Mouse (Mus musculus): ENCODE results near the gene Smg7. TPM values are rescaled to one million over a fixed set of nuclear protein-coding genes. Genes with fewer than 3 reads are reported as not detected.

Smg7 gene
- total and polyA plus RNA-seq, 3 experiments = 32.1 to 53.9 (median 52.4) TPM

DNA sequence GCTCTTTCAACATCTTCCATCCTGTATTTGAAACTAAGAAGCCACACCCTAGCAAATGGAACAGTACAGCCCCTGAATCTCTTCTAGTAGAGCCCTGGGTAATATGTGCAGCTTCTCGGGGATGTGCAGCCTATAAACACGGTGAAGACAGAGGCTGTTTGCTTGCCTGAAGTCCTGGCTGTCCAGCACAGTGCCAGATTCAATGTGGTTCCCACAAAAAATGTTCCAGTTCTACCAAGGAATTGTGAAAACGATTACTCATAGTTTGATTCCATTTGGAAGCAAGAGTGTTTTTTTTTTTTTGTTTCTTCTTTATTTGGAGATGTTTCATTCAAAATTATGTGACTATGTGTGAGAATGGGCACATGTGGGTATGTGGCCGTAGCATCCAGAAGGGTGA lies 80.7 kb downstream of the Smg7 start:
- no peak for DNase-seq (ENCODE audit: low read depth, low spot score)
- TF ChIP-seq SMC3 (IDR thresholded peaks at IDR 0.05; ENCODE audit: low read depth, low read length) = no peak
- no peak for TF ChIP-seq ZC3H11A (IDR thresholded peaks at IDR 0.05; ENCODE audit: low read depth, low read length)
- TF ChIP-seq ZMIZ1 (IDR thresholded peaks at IDR 0.05; ENCODE audit: low read depth, low read length) = no peak
- no peak for TF ChIP-seq SIN3A (IDR thresholded peaks at IDR 0.05; ENCODE audit: low read length)
- no peak for TF ChIP-seq EP300 (IDR thresholded peaks at IDR 0.05; ENCODE audit: low read depth in 1 of 2, low read length in 2 of 2)
- TF ChIP-seq CHD1 (IDR thresholded peaks at IDR 0.05; ENCODE audit: low read depth, low read length) = no peak
- no peak for TF ChIP-seq MAZ (IDR thresholded peaks at IDR 0.05; ENCODE audit: low read depth, low read length)
- TF ChIP-seq POLR2AphosphoS2 (IDR thresholded peaks at IDR 0.05; ENCODE audit: low read length) = no peak
- TF ChIP-seq MAX (IDR thresholded peaks at IDR 0.05; ENCODE audit: low read length) = no peak
- TF ChIP-seq USF2 (IDR thresholded peaks at IDR 0.05; ENCODE audit: borderline replicate concordance in 1 of 2, insufficient read depth in 1 of 2, low read depth in 1 of 2, low read length in 2 of 2) = no peak
- TF ChIP-seq RAD21 (IDR thresholded peaks at IDR 0.05; ENCODE audit: low read depth, low read length) = no peak
- no peaks in the 10 kb centered on the region for H3K4me1 ChIP-seq (ENCODE audit: control insufficient read depth in 1 of 2, insufficient read depth in 2 of 2, low read length in 2 of 2)
- no peaks in the 10 kb centered on the region for H3K27me3 ChIP-seq (ENCODE audit: control insufficient read depth in 1 of 2, insufficient read depth in 2 of 2, low read length in 2 of 2)
- H3K9me3 ChIP-seq (replicated peaks; ENCODE audit: insufficient read depth, low read length) = no peaks in the 10 kb centered on the region
- H3K36me3 ChIP-seq (ENCODE audit: control insufficient read depth in 1 of 2, insufficient read depth in 2 of 2, low read length in 2 of 2) = peaks cover 0 to 5% of the 10 kb centered on the region in 2 experiments; a peak in 2 of 4 replicates
- no peak overlapping the region for H3K4me3 ChIP-seq (ENCODE audit: control insufficient read depth in 1 of 2, insufficient read depth in 1 of 2, low read depth in 2 of 2, low read length in 2 of 2)
- no peak overlapping the region for H3K27ac ChIP-seq (ENCODE audit: control insufficient read depth, low read depth, low read length)
- H3K79me2 ChIP-seq (ENCODE audit: control insufficient read depth, insufficient read depth, low read length, poor library complexity) = no peaks in the 10 kb centered on the region
- no peak overlapping the region for H3K9ac ChIP-seq (ENCODE audit: control insufficient read depth, low read depth, low read length, poor library complexity, severe bottlenecking)

DNA sequence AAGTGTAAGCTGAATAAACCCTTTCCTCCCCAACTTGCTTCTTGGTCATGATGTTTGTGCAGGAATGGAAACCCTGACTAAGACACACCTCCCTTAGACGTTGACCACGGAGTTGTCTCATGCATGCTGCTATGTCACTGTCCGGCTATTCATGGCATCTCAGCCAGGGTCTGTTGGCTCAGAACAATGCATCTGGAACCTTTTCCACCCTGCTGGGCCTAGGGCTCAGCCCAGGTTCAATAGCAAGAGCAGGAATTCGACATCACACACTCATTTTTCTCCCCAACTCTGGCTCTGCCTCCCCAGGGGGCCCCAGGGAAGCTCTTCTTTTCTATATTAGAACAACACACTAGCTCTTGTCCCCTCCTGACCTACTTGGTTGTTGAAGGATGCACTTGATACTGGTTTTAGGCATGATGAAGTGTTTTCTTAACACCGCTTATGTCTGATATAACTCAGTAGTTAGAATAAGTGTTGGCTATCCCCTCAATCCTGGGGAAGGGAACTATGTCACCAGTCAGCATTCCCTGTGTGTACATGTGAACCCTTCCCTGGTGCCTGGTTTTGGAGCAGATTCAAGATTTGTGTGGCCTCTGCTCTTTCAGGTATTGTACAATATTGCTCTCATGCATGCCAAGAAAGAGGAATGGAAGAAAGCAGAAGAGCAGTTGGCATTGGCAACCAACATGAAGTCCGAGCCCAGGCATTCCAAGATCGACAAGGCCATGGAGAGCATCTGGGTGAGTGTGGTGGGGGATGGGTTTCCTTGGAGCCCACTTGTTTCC lies 81.3 kb downstream of the Smg7 start:
- no peak overlapping the region for H3K4me3 ChIP-seq (ENCODE audit: control insufficient read depth in 1 of 2, insufficient read depth in 1 of 2, low read depth in 2 of 2, low read length in 2 of 2)
- H3K79me2 ChIP-seq (ENCODE audit: control insufficient read depth, insufficient read depth, low read length, poor library complexity) = no peaks in the 10 kb centered on the region
- no peaks in the 10 kb centered on the region for H3K9me3 ChIP-seq (replicated peaks; ENCODE audit: insufficient read depth, low read length)
- H3K9ac ChIP-seq (ENCODE audit: control insufficient read depth, low read depth, low read length, poor library complexity, severe bottlenecking) = no peak overlapping the region
- no peak for TF ChIP-seq CHD1 (IDR thresholded peaks at IDR 0.05; ENCODE audit: low read depth, low read length)
- no peak for TF ChIP-seq UBTF (IDR thresholded peaks at IDR 0.05; ENCODE audit: borderline replicate concordance, insufficient read depth, low read depth, low read length)
- TF ChIP-seq BHLHE40 (IDR thresholded peaks at IDR 0.05; ENCODE audit: borderline replicate concordance, low read depth, low read length) = no peak
- no peak for TF ChIP-seq GABPA (IDR thresholded peaks at IDR 0.05; ENCODE audit: low read depth, low read length)
- TF ChIP-seq TAL1 (IDR thresholded peaks at IDR 0.05; ENCODE audit: low read length) = no peak
- TF ChIP-seq POLR2A (IDR thresholded peaks at IDR 0.05; ENCODE audit: control insufficient read depth in 1 of 2, insufficient read depth in 1 of 2, low read depth in 1 of 2, low read length in 2 of 2, poor library complexity in 1 of 2) = no peak
- TF ChIP-seq MXI1 (IDR thresholded peaks at IDR 0.05; ENCODE audit: low read depth, low read length) = no peak
- TF ChIP-seq ZKSCAN1 (IDR thresholded peaks at IDR 0.05; ENCODE audit: low read depth, low read length) = no peak
- no peak for TF ChIP-seq JUND (IDR thresholded peaks at IDR 0.05; ENCODE audit: low read depth, low read length)
- TF ChIP-seq MEF2A (IDR thresholded peaks at IDR 0.05; ENCODE audit: extremely low read depth, insufficient replicate concordance, low read depth, low read length, poor library complexity, severe bottlenecking) = no peak
- no peak for TF ChIP-seq MYB (IDR thresholded peaks at IDR 0.05; ENCODE audit: low read depth, low read length)
- no peaks in the 10 kb centered on the region for H3K27me3 ChIP-seq (ENCODE audit: control insufficient read depth in 1 of 2, insufficient read depth in 2 of 2, low read length in 2 of 2)
- H3K27ac ChIP-seq (ENCODE audit: control insufficient read depth, low read depth, low read length) = no peak overlapping the region
- H3K4me1 ChIP-seq (ENCODE audit: control insufficient read depth in 1 of 2, insufficient read depth in 2 of 2, low read length in 2 of 2) = no peaks in the 10 kb centered on the region
- peaks cover 0 to 5% of the 10 kb centered on the region in 2 experiments; a peak in 2 of 4 replicates for H3K36me3 ChIP-seq (ENCODE audit: control insufficient read depth in 1 of 2, insufficient read depth in 2 of 2, low read length in 2 of 2)
- no peak for DNase-seq (ENCODE audit: low read depth, low spot score)

Data from MEL (cell line).